Mouse (Mus musculus): ENCODE measurements around the gene Tex2. TPM values are rescaled to one million over a fixed set of nuclear protein-coding genes. Genes with fewer than 3 reads are reported as not detected.
"Not testable (repeated sequence)": the region's sequence is repeated elsewhere in the genome, so short reads cannot be mapped to it uniquely, and the experiment has no call there.

Tex2 gene
- 16.0 TPM for polyA plus RNA-seq (2021)

- no peaks in the 10 kb centered on the region for H3K27me3 ChIP-seq
- ChIA-PET POLR2A (interaction anchor here (0.8 to 1.5 kb wide), 3 partner anchors 40 to 112 kb away, joined by 3 to 4 read pairs (median 3); no protein-coding TSS in a partner anchor), CTCF (interaction anchor here (0.7 to 1.2 kb wide), 4 partner anchors 51 to 154 kb away, joined by 3 read pairs; no protein-coding TSS in a partner anchor)
- DNase-seq (ENCODE audit: low read depth, low spot score) (no peak), ATAC-seq (peak; percentile 85)
- in situ Hi-C loops (cut with MboI; ENCODE audit: low pct_unique_long_range_greater_than_20kb), result no loop called here
- TF ChIP-seq CTCF (IDR thresholded peaks at IDR 0.05), result no peak
These were observed at the start of gene Tex2 for GRCm38 (mm10) chr11:106612961-106613637. TSS of gene Tex2 (minus strand) at chr11:106613423.

GRCm38 (mm10) chr11:106662634-106663407 is 49.6 kb upstream of the Tex2 start:
- TF ChIP-seq CTCF (IDR thresholded peaks at IDR 0.05), result no peak
- ChIA-PET POLR2A (no interaction called here), CTCF (interaction anchor here (1.1 kb wide), 1 partner anchor 22 kb away, joined by 3 read pairs; no protein-coding TSS in a partner anchor)
- H3K27me3 ChIP-seq, result no peaks in the 10 kb centered on the region
- DNase-seq (ENCODE audit: low read depth, low spot score) (no peak), ATAC-seq (no peak)
- in situ Hi-C loops (cut with MboI; ENCODE audit: low pct_unique_long_range_greater_than_20kb), result loop anchor here (25.0 kb wide), 1 partner anchor 299 kb away; no protein-coding TSS in a partner anchor

GRCm38 (mm10) chr11:106660453-106661081 is 47.3 kb upstream of the Tex2 start:
- DNase-seq (ENCODE audit: low read depth, low spot score), result no peak
- no peaks in the 10 kb centered on the region for H3K27me3 ChIP-seq
- TF ChIP-seq CTCF (IDR thresholded peaks at IDR 0.05), result no peak
- ChIA-PET POLR2A (interaction anchor here (0.6 kb wide), 2 partner anchors 9 to 86 kb away, joined by 3 to 4 read pairs; no protein-coding TSS in a partner anchor), CTCF (interaction anchor here (3.4 kb wide), 1 partner anchor 81 kb away, joined by 20 read pairs; no protein-coding TSS in a partner anchor)
- in situ Hi-C loops (cut with MboI; ENCODE audit: low pct_unique_long_range_greater_than_20kb), result loop anchor here (25.0 kb wide), 1 partner anchor 302 kb away; no protein-coding TSS in a partner anchor
- no peak for ATAC-seq

- no peak for TF ChIP-seq CTCF (IDR thresholded peaks at IDR 0.05)
- POLR2A ChIA-PET, result interaction anchor here (0.6 kb wide), 3 partner anchors 9 to 87 kb away, joined by 3 to 4 read pairs (median 3); no protein-coding TSS in a partner anchor
- in situ Hi-C loops (cut with MboI; ENCODE audit: low pct_unique_long_range_greater_than_20kb), result loop anchor here (25.0 kb wide), 1 partner anchor 303 kb away; no protein-coding TSS in a partner anchor
- DNase-seq (ENCODE audit: low read depth, low spot score), result peak; percentile 73
- CTCF ChIA-PET, result interaction anchor here (3.4 kb wide), 1 partner anchor 82 kb away, joined by 20 read pairs; no protein-coding TSS in a partner anchor
- no peaks in the 10 kb centered on the region for H3K27me3 ChIP-seq
- peak; percentile 57 for ATAC-seq
These were observed 46.5 kb upstream of the Tex2 start for GRCm38 (mm10) chr11:106659598-106660295.

- H3K27me3 ChIP-seq, result no peaks in the 10 kb centered on the region
- POLR2A ChIA-PET, result interaction anchor here (0.7 kb wide), 1 partner anchor 13 kb away, joined by 5 read pairs; no protein-coding TSS in a partner anchor
- in situ Hi-C loops (cut with MboI; ENCODE audit: low pct_unique_long_range_greater_than_20kb), result loop anchor here (25.0 kb wide), 1 partner anchor 304 kb away; no protein-coding TSS in a partner anchor
- CTCF ChIA-PET, result interaction anchor here (3.4 kb wide), 1 partner anchor 84 kb away, joined by 20 read pairs; no protein-coding TSS in a partner anchor
- no peak for TF ChIP-seq CTCF (IDR thresholded peaks at IDR 0.05)
- ATAC-seq (no peak), DNase-seq (ENCODE audit: low read depth, low spot score) (no peak)
These were observed 45.0 kb upstream of the Tex2 start for GRCm38 (mm10) chr11:106658051-106658880.

GRCm38 (mm10) chr11:106656896-106657498 is 43.8 kb upstream of the Tex2 start:
- CTCF ChIA-PET, result not testable (repeated sequence)

GRCm38 (mm10) chr11:106648347-106648746 is 35.1 kb upstream of the Tex2 start:
- in situ Hi-C loops (cut with MboI; ENCODE audit: low pct_unique_long_range_greater_than_20kb), result loop anchor here (5.0 kb wide), 1 partner anchor 94 kb away; no protein-coding TSS in a partner anchor

More at GRCm38 (mm10) chr11:106656896-106657498, 43.8 kb upstream of the Tex2 start:
- ATAC-seq; DNase-seq (ENCODE audit: low read depth, low spot score); POLR2A ChIA-PET; H3K27me3 ChIP-seq: not testable (repeated sequence)
- in situ Hi-C loops (cut with MboI; ENCODE audit: low pct_unique_long_range_greater_than_20kb), result loop anchor here (25.0 kb wide), 1 partner anchor 305 kb away; no protein-coding TSS in a partner anchor

GRCm38 (mm10) chr11:106642966-106643637 is 29.9 kb upstream of the Tex2 start:
- in situ Hi-C loops (cut with MboI; ENCODE audit: low pct_unique_long_range_greater_than_20kb), result no loop called here
- no peak for ATAC-seq
- DNase-seq (ENCODE audit: low read depth, low spot score), result no peak
- TF ChIP-seq CTCF (IDR thresholded peaks at IDR 0.05), result no peak
- ChIA-PET POLR2A (no interaction called here), CTCF (no interaction called here)
- H3K27me3 ChIP-seq, result no peaks in the 10 kb centered on the region

More at GRCm38 (mm10) chr11:106648347-106648746, 35.1 kb upstream of the Tex2 start:
- H3K27me3 ChIP-seq, result no peaks in the 10 kb centered on the region
- peak; percentile 88 for TF ChIP-seq CTCF (IDR thresholded peaks at IDR 0.05)
- CTCF ChIA-PET, result interaction anchor here (0.7 to 4.5 kb wide), 2 partner anchors 93 to 100 kb away, joined by 3 to 32 read pairs; no protein-coding TSS in a partner anchor
- ATAC-seq (no peak), DNase-seq (ENCODE audit: low read depth, low spot score) (no peak)
- POLR2A ChIA-PET, result no interaction called here

All from Patski (cell line).